Mouse (Mus musculus) cerebellum, adult (tissue): ENCODE data around the gene Fastkd1.
A peak's percentile ranks its signal among the peaks of the same experiment; 100 is the strongest.
"Not testable (repeated sequence)": the region's sequence is repeated elsewhere in the genome, so short reads cannot be mapped to it uniquely, and the experiment has no call there.

ENCODE experiments used
- ATAC-seq: cut with Nextera tagmentation; 2 replicates; pipeline ENCODE4 v1.9.2; 2017; ENCODE audit warnings: mild to moderate bottlenecking, moderate library complexity, mixed read lengths; ENCODE audit not compliant: insufficient number of reproducible peaks, low FRiP score, low TSS enrichment

Gene Fastkd1

GRCm38 (mm10) chr2:69712981-69713625 is at the start of gene Fastkd1:
Gene Fastkd1, minus strand, starts transcription at chr2:69713516.
- peak; percentile 99 for ATAC-seq

- ATAC-seq, result no peak
These were observed 47.7 kb upstream of the Fastkd1 start for GRCm38 (mm10) chr2:69760980-69761379.

GRCm38 (mm10) chr2:69745091-69745490 is 31.8 kb upstream of the Fastkd1 start:
- no peak for ATAC-seq

- no peak; the same call in 1 of the 2 replicates for ATAC-seq
These were observed 10.2 kb upstream of the Fastkd1 start for GRCm38 (mm10) chr2:69723519-69723825.

GRCm38 (mm10) chr2:69722650-69723518 is 9.6 kb upstream of the Fastkd1 start:
- ATAC-seq, result peak; percentile 92

GRCm38 (mm10) chr2:69722273-69722649 is 8.9 kb upstream of the Fastkd1 start, which contains the start of gene Ppig:
Gene Ppig, plus strand, starts transcription at chr2:69722545.
- ATAC-seq, result no peak

GRCm38 (mm10) chr2:69719121-69719520 is 5.8 kb upstream of the Fastkd1 start:
- no peak for ATAC-seq

GRCm38 (mm10) chr2:69716483-69716882 is 3.2 kb upstream of the Fastkd1 start:
- ATAC-seq, result no peak

- no peak for ATAC-seq
These were observed 810 bp upstream of the Fastkd1 start for GRCm38 (mm10) chr2:69714126-69714525.

- ATAC-seq, result no peak
These were observed 304 bp upstream of the Fastkd1 start for GRCm38 (mm10) chr2:69713626-69714014.

- no peak for ATAC-seq
These were observed 1.1 kb downstream of the Fastkd1 start for GRCm38 (mm10) chr2:69712171-69712570.

GRCm38 (mm10) chr2:69700446-69700845 is 12.9 kb downstream of the Fastkd1 start:
- ATAC-seq, result no peak

GRCm38 (mm10) chr2:69693501-69693900 is 19.8 kb downstream of the Fastkd1 start:
- ATAC-seq, result no peak

GRCm38 (mm10) chr2:69690843-69691242 is 22.5 kb downstream of the Fastkd1 start:
- ATAC-seq, result no peak

- no peak for ATAC-seq
These were observed 23.1 kb downstream of the Fastkd1 start for GRCm38 (mm10) chr2:69690214-69690613.

GRCm38 (mm10) chr2:69684488-69684887 is 28.8 kb downstream of the Fastkd1 start:
- no peak for ATAC-seq

GRCm38 (mm10) chr2:69683036-69683805 is 30.1 kb downstream of the Fastkd1 start:
- ATAC-seq, result no peak

- no peak for ATAC-seq
These were observed 31.4 kb downstream of the Fastkd1 start for GRCm38 (mm10) chr2:69681931-69682330.

- no peak for ATAC-seq
These were observed 33.3 kb downstream of the Fastkd1 start for GRCm38 (mm10) chr2:69679990-69680389.

- not testable (repeated sequence) for ATAC-seq
These were observed 36.1 kb downstream of the Fastkd1 start for GRCm38 (mm10) chr2:69677215-69677614.

- ATAC-seq, result no peak
These were observed 36.6 kb downstream of the Fastkd1 start for GRCm38 (mm10) chr2:69676713-69677112.
